Mouse (Mus musculus) kidney, embryonic 16.5 days (tissue): ENCODE measurements around the gene Dnm3. TPM values are rescaled to one million over a fixed set of nuclear protein-coding genes. Genes with fewer than 3 reads are reported as not detected.

ENCODE experiments used
- ATAC-seq: fragments of 200-750 bp; cut with Nextera tagmentation; 2 replicates; pipeline ENCODE4 v1.8.0; 2017; ENCODE audit warnings: moderate TSS enrichment; ENCODE audit not compliant: low FRiP score, low TSS enrichment
- H3K27ac ChIP-seq: fragments of 300-500 bp; sonication (generic); 2 replicates; pipeline ENCODE4 v1.5.1; 2014; ENCODE audit warnings: low read length
- H3K27me3 ChIP-seq: fragments of 300-500 bp; sonication (generic); 2 replicates; pipeline ENCODE4 v1.6.1; 2014; ENCODE audit warnings: low read length, control low read depth, mixed read lengths; ENCODE audit not compliant: insufficient read depth
- H3K36me3 ChIP-seq: fragments of 300-500 bp; sonication (generic); 2 replicates; pipeline ENCODE4 v1.6.1; 2014; ENCODE audit warnings: low read length, control low read depth, mixed read lengths; ENCODE audit not compliant: insufficient read depth
- H3K4me1 ChIP-seq: fragments of 300-500 bp; sonication (generic); 2 replicates; pipeline ENCODE4 v1.6.1; 2014; ENCODE audit warnings: low read length, control low read depth, mixed read lengths; ENCODE audit not compliant: insufficient read depth
- H3K4me2 ChIP-seq: fragments of 300-500 bp; sonication (generic); replicated peaks from 2 replicates; pipeline ENCODE4 v1.6.1; 2014; ENCODE audit warnings: low read depth, low read length
- H3K4me3 ChIP-seq: fragments of 300-500 bp; sonication (generic); 2 replicates; pipeline ENCODE4 v1.5.1; 2014; ENCODE audit warnings: mild to moderate bottlenecking, low read length
- H3K9ac ChIP-seq: fragments of 300-500 bp; sonication (generic); replicated peaks from 2 replicates; pipeline ENCODE4 v1.6.1; 2014; ENCODE audit warnings: low read length
- H3K9me3 ChIP-seq: fragments of 300-500 bp; sonication (generic); 2 replicates; pipeline ENCODE4 v1.6.1; 2016; ENCODE audit warnings: low read length, control low read depth
- WGBS: fragments of 180-500 bp; shearing (Covaris S2); extraction: QIAGEN DNeasy Blood & Tissue Kit; methylation state at CpG from one replicate; pipeline ENCODE4 v1.1.7; 2014; 5-methylcytosine and 5-hydroxymethylcytosine counted together
- polyA plus RNA-seq: library from polyadenylated mRNA; unstranded; fragments of >200 nt; fragmentation: Nextera tagmentation; extraction: Ambion mirVana; gene quantifications from 2 replicates; pipeline ENCODE4 v1.2.1, GENCODE M21; 2015

The Dnm3 gene
- polyA plus RNA-seq, 1 experiment from 2014 or later: 6.8 TPM

GRCm38 (mm10) chr1:162220891-162221290 is 256.9 kb downstream of the Dnm3 start:
- H3K27me3 ChIP-seq: no peaks in the 10 kb centered on the region
- H3K9ac ChIP-seq: peak overlapping the region; percentile 32; the same call in 1 of the 2 replicates
- peaks cover 24% of the 10 kb centered on the region for H3K4me1 ChIP-seq
- no peak for ATAC-seq
- peak overlapping the region; percentile 48 for H3K4me2 ChIP-seq
- H3K27ac ChIP-seq: peak overlapping the region; percentile 12
- peak overlapping the region; percentile 26 for H3K4me3 ChIP-seq
- H3K36me3 ChIP-seq: no peaks in the 10 kb centered on the region
- no peaks in the 10 kb centered on the region for H3K9me3 ChIP-seq

- Histone ChIP-seq H3K9me3 (no peaks in the 10 kb centered on the region), H3K4me3 (peak overlapping the region; percentile 30; the same call in 1 of the 2 replicates), H3K36me3 (no peaks in the 10 kb centered on the region), H3K4me1 (peaks cover 28% of the 10 kb centered on the region), H3K27ac (no peak overlapping the region), H3K4me2 (peak overlapping the region; percentile 21; the same call in 1 of the 2 replicates), H3K27me3 (no peaks in the 10 kb centered on the region), H3K9ac (no peak overlapping the region)
- 55% methylated on average over 1 of the region's 1 CpGs for WGBS
- no peak for ATAC-seq
Measured at GRCm38 (mm10) chr1:162219781-162220180, 258.1 kb downstream of the Dnm3 start.

- 33% methylated on average over 8 of the region's 8 CpGs for WGBS
- Histone ChIP-seq H3K27ac (peak overlapping the region; percentile 98), H3K27me3 (no peaks in the 10 kb centered on the region), H3K4me3 (peak overlapping the region; percentile 52), H3K36me3 (no peaks in the 10 kb centered on the region), H3K9me3 (no peaks in the 10 kb centered on the region), H3K4me1 (peaks cover 28% of the 10 kb centered on the region), H3K4me2 (peak overlapping the region; percentile 31; the same call in 1 of the 2 replicates), H3K9ac (peak overlapping the region; percentile 76)
- ATAC-seq: no peak
Measured at GRCm38 (mm10) chr1:162218530-162219180, 259.2 kb downstream of the Dnm3 start.

- Histone ChIP-seq H3K9me3 (no peaks in the 10 kb centered on the region), H3K9ac (peak overlapping the region; percentile 76), H3K4me2 (peak overlapping the region; percentile 39), H3K4me3 (peak overlapping the region; percentile 52), H3K27ac (peak overlapping the region; percentile 98), H3K27me3 (no peaks in the 10 kb centered on the region), H3K4me1 (peaks cover 22% of the 10 kb centered on the region), H3K36me3 (no peaks in the 10 kb centered on the region)
- 32% methylated on average over 15 of the region's 15 CpGs for WGBS
- peak; percentile 94 for ATAC-seq
Measured at GRCm38 (mm10) chr1:162217340-162217974, 260.4 kb downstream of the Dnm3 start.

GRCm38 (mm10) chr1:162216656-162217055 is 261.2 kb downstream of the Dnm3 start:
- H3K9ac ChIP-seq: peak overlapping the region; percentile 41
- H3K4me1 ChIP-seq: peaks cover 22% of the 10 kb centered on the region
- H3K4me3 ChIP-seq: 0 out of 2 replicates have a peak overlapping the region, but pooled peaks have one; percentile 6
- 9% methylated on average over 4 of the region's 4 CpGs for WGBS
- peak; percentile 76 for ATAC-seq
- H3K27ac ChIP-seq: peak overlapping the region; percentile 91
- H3K36me3 ChIP-seq: no peaks in the 10 kb centered on the region
- H3K4me2 ChIP-seq: peak overlapping the region; percentile 37
- H3K27me3 ChIP-seq: no peaks in the 10 kb centered on the region
- no peaks in the 10 kb centered on the region for H3K9me3 ChIP-seq

GRCm38 (mm10) chr1:162215743-162216142 is 262.1 kb downstream of the Dnm3 start:
- no peaks in the 10 kb centered on the region for H3K36me3 ChIP-seq
- no peaks in the 10 kb centered on the region for H3K27me3 ChIP-seq
- H3K4me1 ChIP-seq: peaks cover 20% of the 10 kb centered on the region
- no peak overlapping the region for H3K9ac ChIP-seq
- peak overlapping the region; percentile 91; the same call in 1 of the 2 replicates for H3K27ac ChIP-seq
- no peak overlapping the region for H3K4me3 ChIP-seq
- H3K9me3 ChIP-seq: no peaks in the 10 kb centered on the region
- ATAC-seq: no peak
- WGBS: 62% methylated on average over 5 of the region's 5 CpGs
- no peak overlapping the region for H3K4me2 ChIP-seq

- Histone ChIP-seq H3K36me3 (no peaks in the 10 kb centered on the region), H3K27me3 (no peaks in the 10 kb centered on the region), H3K9me3 (no peaks in the 10 kb centered on the region), H3K4me3 (no peak overlapping the region), H3K27ac (no peak overlapping the region), H3K4me1 (peaks cover 35% of the 10 kb centered on the region), H3K4me2 (no peak overlapping the region), H3K9ac (no peak overlapping the region)
- 49% methylated on average over 8 of the region's 8 CpGs for WGBS
- no peak for ATAC-seq
Measured at GRCm38 (mm10) chr1:162213066-162213465, 264.8 kb downstream of the Dnm3 start.

- Histone ChIP-seq H3K4me1 (peaks cover 23% of the 10 kb centered on the region), H3K4me2 (no peak overlapping the region), H3K9ac (no peak overlapping the region), H3K4me3 (no peak overlapping the region), H3K36me3 (no peaks in the 10 kb centered on the region), H3K27me3 (no peaks in the 10 kb centered on the region), H3K27ac (no peak overlapping the region), H3K9me3 (no peaks in the 10 kb centered on the region)
- 89% methylated on average over 2 of the region's 2 CpGs for WGBS
- ATAC-seq: no peak
Measured at GRCm38 (mm10) chr1:162210529-162210928, 267.3 kb downstream of the Dnm3 start.

- no peak overlapping the region for H3K4me3 ChIP-seq
- ATAC-seq: no peak; the same call in 1 of the 2 replicates
- H3K4me2 ChIP-seq: no peak overlapping the region
- H3K9ac ChIP-seq: no peak overlapping the region
- no peaks in the 10 kb centered on the region for H3K9me3 ChIP-seq
- H3K4me1 ChIP-seq: peaks cover 31% of the 10 kb centered on the region
- WGBS: 80% methylated on average over 10 of the region's 10 CpGs
- H3K27ac ChIP-seq: 0 out of 2 replicates have a peak overlapping the region, but pooled peaks have one; percentile 8
- no peaks in the 10 kb centered on the region for H3K27me3 ChIP-seq
- H3K36me3 ChIP-seq: no peaks in the 10 kb centered on the region
Measured at GRCm38 (mm10) chr1:162209487-162210149, 268.2 kb downstream of the Dnm3 start.
